Mouse (Mus musculus) regulatory T cell (primary cell): ENCODE results near the gene Ralgps1.

ENCODE experiments used
- in situ Hi-C: fragments of 300-600 bp; cut with MboI, MseI; formaldehyde crosslinking; loops from one replicate; pipeline ENCODE4 v1.15.1; 2025; ENCODE audit warnings: high pct_unique_total_duplicates

The Ralgps1 gene

DNA sequence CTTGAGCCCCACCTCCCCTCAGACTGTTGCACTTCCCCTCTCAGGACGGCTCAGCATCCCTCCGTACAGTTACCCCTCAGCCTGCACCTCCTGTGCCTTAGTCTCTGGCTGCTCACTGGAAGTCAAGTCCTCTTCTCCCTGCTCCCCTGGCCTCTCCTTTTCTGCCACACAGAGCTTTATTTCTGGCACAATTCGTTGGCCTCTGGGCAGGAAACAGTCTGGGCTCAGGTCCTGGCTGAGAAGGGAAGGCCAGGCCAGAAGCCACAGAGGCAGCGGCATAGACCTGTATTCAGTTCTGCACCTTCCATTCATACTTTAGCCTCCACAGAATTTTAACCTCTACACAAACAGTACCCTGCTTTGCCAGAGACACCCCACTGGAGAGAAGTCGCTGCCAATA is 124.4 kb downstream of the Ralgps1 start:
- in situ Hi-C loops, result no loop called here

- in situ Hi-C loops, result no loop called here
Measured at GRCm38 (mm10) chr2:33245350-33245749, 125.9 kb downstream of the Ralgps1 start.

- in situ Hi-C loops, result no loop called here
Measured at GRCm38 (mm10) chr2:33244880-33245279, 126.4 kb downstream of the Ralgps1 start.

- in situ Hi-C loops, result no loop called here
Measured at GRCm38 (mm10) chr2:33237581-33237980, 133.7 kb downstream of the Ralgps1 start.

- in situ Hi-C loops, result no loop called here
Measured at GRCm38 (mm10) chr2:33234848-33235247, 136.4 kb downstream of the Ralgps1 start.

- in situ Hi-C loops, result no loop called here
Measured at GRCm38 (mm10) chr2:33233856-33234255, 137.4 kb downstream of the Ralgps1 start.

- in situ Hi-C loops, result no loop called here
Measured at GRCm38 (mm10) chr2:33232782-33233570, 138.3 kb downstream of the Ralgps1 start.

DNA sequence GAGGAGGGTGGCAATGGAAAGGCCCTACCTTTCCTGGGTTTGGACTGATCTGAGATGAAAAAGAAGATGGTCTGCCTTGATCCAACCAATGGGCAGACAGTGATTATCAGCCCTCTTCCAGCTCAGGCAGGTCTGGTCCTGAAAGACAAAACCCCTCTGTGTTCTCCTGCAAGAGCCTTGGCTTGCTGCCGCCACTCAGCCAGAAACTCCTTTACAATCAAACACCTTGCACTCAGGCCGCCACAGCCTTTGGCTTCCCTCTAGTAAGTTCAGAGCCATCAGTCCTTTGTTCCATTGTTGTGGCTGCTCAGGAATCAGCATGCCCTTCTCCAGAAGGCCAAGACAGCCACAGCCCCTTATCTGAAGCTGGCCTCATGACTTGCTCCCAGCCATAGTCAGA is 139.5 kb downstream of the Ralgps1 start:
- in situ Hi-C loops, result no loop called here

DNA sequence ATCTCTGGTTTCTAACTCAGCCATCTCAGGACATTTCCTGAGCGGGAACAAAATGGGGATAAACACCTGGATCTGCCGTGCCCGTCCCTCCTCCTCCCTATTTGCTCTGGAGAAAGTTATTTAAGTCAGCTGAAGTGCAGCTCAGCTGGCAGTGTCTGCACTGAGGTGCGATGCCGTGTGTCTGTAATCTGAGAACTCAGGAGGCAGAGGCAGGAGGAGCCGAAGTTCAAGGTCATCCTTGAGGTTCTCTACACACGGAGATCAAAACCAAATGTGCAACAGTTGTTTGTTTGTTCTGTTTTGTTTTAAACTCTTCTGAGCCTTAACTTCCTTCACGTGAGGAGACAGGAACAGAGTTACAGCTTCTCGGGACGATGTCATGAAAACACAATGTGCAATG is 140.6 kb downstream of the Ralgps1 start:
- in situ Hi-C loops, result no loop called here

DNA sequence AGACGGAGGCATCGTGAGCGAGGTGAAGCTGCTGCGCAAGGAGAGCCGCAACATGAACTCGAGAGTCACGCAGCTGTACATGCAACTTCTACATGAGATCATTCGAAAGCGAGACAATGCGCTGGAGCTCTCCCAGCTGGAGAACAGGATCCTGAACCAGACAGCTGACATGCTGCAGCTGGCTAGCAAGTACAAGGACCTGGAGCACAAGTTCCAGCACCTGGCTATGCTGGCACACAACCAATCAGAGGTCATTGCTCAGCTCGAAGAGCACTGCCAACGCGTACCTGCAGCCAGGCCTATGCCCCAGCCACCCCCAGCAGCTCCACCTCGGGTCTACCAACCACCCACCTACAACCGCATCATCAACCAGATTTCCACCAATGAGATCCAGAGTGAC is 142.7 kb downstream of the Ralgps1 start:
- in situ Hi-C loops, result no loop called here

- in situ Hi-C loops, result no loop called here
Measured at GRCm38 (mm10) chr2:33228077-33228476, 143.2 kb downstream of the Ralgps1 start.

DNA sequence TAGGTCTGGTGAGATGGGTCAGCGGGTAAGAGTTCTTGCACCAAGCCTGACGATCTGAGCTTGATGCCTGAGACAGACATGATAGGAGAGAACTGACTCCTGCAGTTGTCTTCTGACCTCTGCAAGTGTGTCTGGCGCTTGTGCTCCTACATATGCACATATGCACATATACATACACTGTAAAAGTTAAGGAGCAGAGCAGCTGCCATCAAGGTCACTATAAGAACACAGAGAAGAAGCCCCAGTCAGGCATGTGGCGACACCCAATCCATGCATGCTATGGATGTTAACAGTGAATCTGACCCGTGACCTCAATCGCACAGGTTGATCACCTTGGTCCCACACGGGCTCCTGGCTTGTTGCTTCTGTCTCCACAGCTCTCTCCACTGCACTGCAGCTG is 145.4 kb downstream of the Ralgps1 start:
- in situ Hi-C loops, result no loop called here

GRCm38 (mm10) chr2:33223656-33224358 is 147.5 kb downstream of the Ralgps1 start:
- in situ Hi-C loops, result no loop called here

GRCm38 (mm10) chr2:33222480-33222879 is 148.8 kb downstream of the Ralgps1 start:
- in situ Hi-C loops, result no loop called here

GRCm38 (mm10) chr2:33221339-33221900 is 149.9 kb downstream of the Ralgps1 start:
- in situ Hi-C loops, result no loop called here

DNA sequence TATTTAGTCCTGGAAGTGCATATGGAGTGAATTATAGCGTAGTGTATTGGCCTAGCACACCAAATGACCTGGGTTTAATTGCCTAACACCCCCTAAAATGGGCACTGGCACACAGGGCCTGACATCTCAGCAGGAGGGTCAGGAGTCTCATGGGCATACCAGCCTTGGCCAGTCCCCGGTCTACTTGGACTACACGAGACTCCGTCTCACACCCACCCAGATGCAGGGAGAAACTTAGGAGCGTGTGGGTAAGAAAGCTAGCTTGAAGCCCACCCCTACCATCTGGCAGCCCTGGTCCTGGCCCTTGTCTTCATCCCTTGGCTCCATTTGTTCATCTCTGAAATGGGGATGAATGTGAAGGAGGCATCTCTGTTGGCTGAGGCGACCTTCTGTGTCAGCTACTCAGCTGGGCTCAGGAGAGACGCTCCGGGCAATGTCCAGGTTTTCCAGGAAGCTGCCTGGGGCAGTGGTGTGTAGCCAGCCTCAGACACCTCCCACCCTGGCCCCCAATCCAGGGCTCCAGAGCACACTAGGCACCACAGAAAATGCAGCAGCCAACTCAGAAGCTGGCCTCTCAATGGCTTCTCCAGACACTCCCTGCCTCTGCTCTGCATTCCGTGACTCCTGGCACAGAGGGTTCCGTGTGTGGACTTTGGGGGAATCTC is 150.5 kb downstream of the Ralgps1 start:
- in situ Hi-C loops, result no loop called here

- in situ Hi-C loops, result no loop called here
Measured at GRCm38 (mm10) chr2:33220246-33220645, 151.0 kb downstream of the Ralgps1 start.

DNA sequence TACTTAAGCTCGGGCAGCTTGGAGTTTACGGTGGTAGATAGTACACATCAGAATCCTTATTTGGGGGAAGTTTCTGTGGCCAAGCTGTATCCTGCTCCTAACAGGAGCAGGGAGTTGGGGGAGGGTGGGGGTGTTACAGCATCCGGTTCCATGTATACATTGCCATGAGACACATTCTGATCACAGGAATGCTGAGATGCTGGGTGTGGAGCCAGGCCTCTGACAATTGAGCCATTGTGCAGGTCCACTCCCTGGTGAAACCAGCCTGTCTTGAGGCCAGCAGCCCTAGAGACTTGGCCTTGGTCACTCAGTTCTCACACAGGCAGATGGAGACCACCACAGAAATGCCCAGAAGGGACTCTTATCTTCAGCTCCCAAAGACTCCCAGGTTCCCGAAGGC is 151.6 kb downstream of the Ralgps1 start:
- in situ Hi-C loops, result loop anchor here (5.0 kb wide), 1 partner anchor 133 kb away; no protein-coding TSS in a partner anchor

GRCm38 (mm10) chr2:33218903-33219625 is 152.2 kb downstream of the Ralgps1 start:
- in situ Hi-C loops, result loop anchor here (5.0 kb wide), 1 partner anchor 133 kb away; no protein-coding TSS in a partner anchor

DNA sequence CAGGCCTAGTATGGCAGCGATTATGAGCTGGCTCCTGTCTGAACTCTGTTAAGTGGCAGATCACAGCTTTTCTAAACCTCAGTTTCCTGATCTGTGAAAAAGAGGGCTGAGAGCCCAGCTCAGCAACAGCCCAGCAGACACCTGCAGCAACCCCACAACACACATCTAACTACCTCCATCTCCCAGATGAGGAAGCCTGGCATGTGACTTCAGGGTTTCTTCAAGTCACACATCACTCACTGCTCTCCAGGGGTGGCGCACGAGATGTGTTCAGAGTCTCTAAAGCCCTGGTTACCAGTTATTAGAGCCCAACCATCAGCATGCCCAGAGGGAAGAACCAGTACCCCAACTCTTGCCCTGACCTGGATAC is 153.9 kb downstream of the Ralgps1 start:
- in situ Hi-C loops, result loop anchor here (5.0 kb wide), 1 partner anchor 135 kb away; no protein-coding TSS in a partner anchor
